Mouse (Mus musculus) erythroblast, embryonic 14.5 days (primary cell): ENCODE results near the gene Cct7.

Source experiments
- GATA1 ChIP-seq: IDR thresholded peaks from 2 replicates; pipeline ENCODE4 v1.6.1; 2012; ENCODE audit warnings: low read length, inconsistent platforms, mixed read lengths
- TAL1 ChIP-seq: IDR thresholded peaks from 3 replicates; pipeline ENCODE4 v1.6.1; 2012; ENCODE audit warnings: low read length, inconsistent platforms, mixed read lengths

DNA sequence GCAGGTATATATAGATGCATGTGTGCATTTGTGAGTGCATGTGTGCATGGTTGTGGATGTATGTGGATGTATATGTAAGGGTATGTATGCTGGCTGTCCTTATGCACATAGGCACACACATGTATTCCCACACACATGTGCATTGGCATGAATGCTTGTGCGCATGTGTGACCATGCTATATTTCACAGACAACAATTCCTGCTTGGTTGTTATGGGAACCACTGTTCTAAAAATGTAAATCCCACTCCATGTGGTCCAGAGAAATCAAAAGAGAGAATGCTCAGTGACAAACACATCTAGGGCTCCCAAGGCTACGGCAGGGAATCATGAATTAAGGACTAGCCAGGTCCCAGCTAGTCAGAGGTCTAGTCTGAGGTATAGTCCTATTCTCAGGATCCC is 53.6 kb downstream of the Cct7 start:
- TF ChIP-seq GATA1 (no peak), TAL1 (no peak)
